Mouse (Mus musculus) thymus, postnatal 25 days (tissue): ENCODE results near the gene 5730522E02Rik.

ENCODE experiments used
- DNase-seq: peaks from one replicate; pipeline ENCODE4 v3.0.0; 2022

Gene 5730522E02Rik

GRCm38 (mm10) chr11:25767584-25768333 is 442.8 kb downstream of the 5730522E02Rik start:
- DNase-seq = no peak

- DNase-seq = no peak
These were observed 457.2 kb downstream of the 5730522E02Rik start for GRCm38 (mm10) chr11:25753156-25753899.

- no peak for DNase-seq
These were observed 458.1 kb downstream of the 5730522E02Rik start for GRCm38 (mm10) chr11:25752418-25752817.

GRCm38 (mm10) chr11:25747098-25747862 is 463.3 kb downstream of the 5730522E02Rik start:
- DNase-seq = no peak

- no peak for DNase-seq
These were observed 466.9 kb downstream of the 5730522E02Rik start for GRCm38 (mm10) chr11:25743664-25744063.

- no peak for DNase-seq
These were observed 473.3 kb downstream of the 5730522E02Rik start for GRCm38 (mm10) chr11:25737255-25737654.

- DNase-seq = no peak
These were observed 481.1 kb downstream of the 5730522E02Rik start for GRCm38 (mm10) chr11:25729476-25729875.

- no peak for DNase-seq
These were observed 494.9 kb downstream of the 5730522E02Rik start for GRCm38 (mm10) chr11:25715447-25716321.

- DNase-seq = no peak
These were observed 500.0 kb downstream of the 5730522E02Rik start for GRCm38 (mm10) chr11:25710559-25710958.

GRCm38 (mm10) chr11:25709892-25710291 is 500.7 kb downstream of the 5730522E02Rik start:
- DNase-seq = no peak

- no peak for DNase-seq
These were observed 506.0 kb downstream of the 5730522E02Rik start for GRCm38 (mm10) chr11:25704332-25705168.

- DNase-seq = no peak
These were observed 507.8 kb downstream of the 5730522E02Rik start for GRCm38 (mm10) chr11:25702791-25703190.

- DNase-seq = no peak
These were observed 512.9 kb downstream of the 5730522E02Rik start for GRCm38 (mm10) chr11:25697508-25698193.

GRCm38 (mm10) chr11:25696168-25696567 is 514.4 kb downstream of the 5730522E02Rik start:
- DNase-seq = no peak

GRCm38 (mm10) chr11:25684731-25685130 is 525.8 kb downstream of the 5730522E02Rik start:
- no peak for DNase-seq

GRCm38 (mm10) chr11:25679856-25680255 is 530.7 kb downstream of the 5730522E02Rik start:
- DNase-seq = no peak

GRCm38 (mm10) chr11:25674194-25674593 is 536.4 kb downstream of the 5730522E02Rik start:
- DNase-seq = no peak

GRCm38 (mm10) chr11:25670018-25670417 is 540.5 kb downstream of the 5730522E02Rik start:
- no peak for DNase-seq

- no peak for DNase-seq
These were observed 545.9 kb downstream of the 5730522E02Rik start for GRCm38 (mm10) chr11:25664562-25665104.

GRCm38 (mm10) chr11:25646282-25646681 is 564.3 kb downstream of the 5730522E02Rik start:
- no peak for DNase-seq
